Mouse (Mus musculus) ovary, adult 18-20 months (tissue): Measurements from ENCODE around the gene Ddx47.

Experiments
- DNase-seq: peaks from one replicate; pipeline ENCODE4 v3.0.0; 2022; ENCODE audit warnings: low spot score, mixed read lengths

The Ddx47 gene

DNA sequence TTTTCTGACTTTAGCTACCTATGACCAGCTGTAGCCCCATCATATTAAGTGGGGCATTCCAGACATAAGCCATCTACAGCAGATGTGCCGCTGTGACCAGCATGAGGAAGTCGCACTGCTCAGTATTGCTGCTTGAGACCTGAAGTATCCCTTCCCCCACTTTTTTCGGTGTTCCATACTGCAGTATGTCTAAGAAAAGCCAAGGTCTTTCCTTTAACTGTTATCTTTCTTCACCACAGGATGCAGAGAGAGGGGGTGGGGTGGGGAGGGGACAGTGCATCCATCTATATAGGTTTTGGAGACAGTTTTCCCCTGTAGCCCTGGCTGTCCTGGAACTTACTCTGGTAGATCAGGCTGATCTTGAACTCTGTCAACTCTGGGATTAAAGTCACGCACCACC, 5.0 kb upstream of the Ddx47 start:
- no peak for DNase-seq

DNA sequence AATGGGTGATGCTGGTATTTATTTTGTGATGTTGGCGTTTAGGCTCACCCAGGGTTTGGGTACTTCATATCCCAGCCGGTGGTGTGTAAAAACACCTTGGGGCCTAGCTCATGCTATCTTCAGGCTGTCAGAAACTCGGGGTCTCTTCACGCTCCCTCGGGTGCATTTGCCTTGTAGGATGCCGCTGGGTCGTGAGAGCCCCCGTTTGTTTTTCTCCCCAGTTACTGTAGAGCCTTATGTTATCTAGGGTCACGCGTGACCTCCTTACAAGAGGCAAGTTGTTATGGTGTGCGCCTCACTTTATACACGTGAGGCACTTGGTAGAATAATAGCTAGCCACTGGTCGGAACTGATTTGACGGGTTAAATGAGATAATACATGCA, 313 bp downstream of the Ddx47 start:
- DNase-seq: no peak

DNA sequence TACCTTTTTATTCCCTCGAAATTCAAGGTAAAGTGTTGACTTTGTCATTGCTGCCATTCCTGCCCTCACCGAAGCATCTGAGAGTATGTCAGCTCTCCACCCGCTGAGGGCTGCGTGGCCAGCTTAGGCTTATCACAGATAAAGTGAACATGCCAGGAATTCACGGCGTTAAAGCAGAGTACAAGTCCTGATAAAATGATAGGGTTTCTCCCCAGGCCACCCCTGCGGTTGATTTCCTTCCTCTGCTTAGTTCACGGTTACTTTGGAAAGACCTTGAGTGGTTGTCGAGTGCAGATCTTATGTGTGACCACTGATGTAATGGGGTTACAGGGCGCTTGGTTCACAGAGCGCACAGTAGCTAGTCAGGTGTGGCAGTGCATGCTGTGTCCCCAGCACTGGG, 5.8 kb downstream of the Ddx47 start:
- no peak for DNase-seq

DNA sequence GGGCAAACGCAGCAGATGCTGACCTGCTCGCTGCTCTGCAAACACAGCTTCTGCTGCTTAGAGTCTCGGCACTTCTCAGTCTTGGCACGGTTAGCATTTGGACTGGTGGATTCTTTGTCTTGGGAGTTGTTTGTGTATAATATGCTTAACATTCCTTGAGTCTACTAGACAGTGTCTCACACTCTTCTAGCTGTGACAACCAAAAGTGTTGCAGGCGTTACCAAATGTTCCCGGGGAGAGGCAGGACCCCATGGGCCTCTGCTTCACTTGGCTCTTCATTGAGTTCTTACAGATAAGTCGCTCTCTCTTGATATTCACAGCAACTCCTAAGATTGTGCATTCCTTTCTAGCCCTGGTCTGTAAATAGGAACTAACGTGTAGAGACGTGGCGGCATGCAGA, 8.2 kb downstream of the Ddx47 start:
- no peak for DNase-seq

DNA sequence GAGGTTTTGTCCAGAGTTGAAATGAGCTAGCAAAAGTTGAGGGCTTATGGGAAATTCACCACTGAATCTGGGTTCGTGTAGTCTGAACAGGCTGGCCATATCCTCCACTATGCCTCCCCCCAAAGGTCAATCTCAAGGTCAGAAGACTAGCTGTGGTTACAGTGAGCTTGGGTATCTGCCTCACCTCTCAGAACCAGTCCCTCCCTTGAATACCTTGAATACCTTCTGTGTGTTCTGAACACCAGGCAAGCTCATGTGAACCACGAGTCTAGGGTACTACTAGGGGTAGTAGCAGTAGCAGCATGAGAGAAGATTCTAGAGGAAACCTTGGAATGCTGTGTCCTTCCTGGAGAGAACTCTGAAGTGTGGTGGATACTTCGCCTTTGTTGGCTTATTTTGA, 10.2 kb downstream of the Ddx47 start:
- DNase-seq: no peak

DNA sequence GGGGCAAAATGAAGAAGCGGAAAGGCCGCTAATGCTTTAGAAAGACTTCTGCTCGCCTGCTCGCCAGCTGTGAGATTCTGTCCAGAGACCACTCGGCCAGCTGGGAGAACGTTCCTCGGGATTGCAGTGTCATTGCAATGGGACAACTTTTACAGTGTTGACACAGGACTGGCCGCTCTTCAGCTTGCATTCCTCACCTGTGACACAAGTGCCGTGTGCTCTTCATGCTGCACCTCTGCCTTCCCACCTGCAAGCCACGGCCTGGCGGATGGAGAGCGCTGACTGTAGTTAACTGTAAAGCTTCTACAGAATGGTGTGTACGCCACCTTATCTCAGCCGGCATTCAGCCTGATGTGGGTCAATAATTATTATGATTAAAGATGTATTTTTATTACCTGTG, 12.0 kb downstream of the Ddx47 start:
- DNase-seq: no peak

DNA sequence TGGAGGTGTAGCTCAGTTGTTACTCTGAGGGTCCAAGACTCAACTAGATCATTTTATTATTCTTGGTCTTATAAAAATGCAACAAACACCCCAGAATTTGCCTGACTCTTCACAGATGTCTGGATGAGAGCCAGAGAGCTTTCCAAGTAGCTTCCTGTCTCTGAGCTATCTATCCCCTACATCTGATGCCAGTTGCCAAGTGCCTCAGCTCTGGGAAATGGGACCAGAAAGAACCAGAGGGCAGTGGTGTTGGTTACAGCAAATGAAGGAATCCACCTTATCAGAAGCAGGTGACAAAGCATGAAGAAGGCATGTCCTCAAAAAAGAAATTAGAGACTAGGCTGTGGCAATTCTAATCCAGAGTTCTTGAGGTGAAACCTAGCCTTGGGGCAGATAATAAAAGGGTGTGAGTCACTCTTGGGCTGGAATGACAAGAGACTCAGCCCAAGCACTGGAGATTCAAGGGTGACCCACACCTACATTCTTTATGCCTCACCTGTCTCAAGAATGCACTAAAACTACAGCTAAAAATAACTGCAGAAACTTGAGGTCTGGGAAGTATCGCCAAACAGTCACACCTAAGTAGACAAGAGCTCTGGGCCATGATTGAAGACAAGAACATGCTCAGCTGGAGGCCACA, 13.5 kb downstream of the Ddx47 start:
- no peak for DNase-seq

DNA sequence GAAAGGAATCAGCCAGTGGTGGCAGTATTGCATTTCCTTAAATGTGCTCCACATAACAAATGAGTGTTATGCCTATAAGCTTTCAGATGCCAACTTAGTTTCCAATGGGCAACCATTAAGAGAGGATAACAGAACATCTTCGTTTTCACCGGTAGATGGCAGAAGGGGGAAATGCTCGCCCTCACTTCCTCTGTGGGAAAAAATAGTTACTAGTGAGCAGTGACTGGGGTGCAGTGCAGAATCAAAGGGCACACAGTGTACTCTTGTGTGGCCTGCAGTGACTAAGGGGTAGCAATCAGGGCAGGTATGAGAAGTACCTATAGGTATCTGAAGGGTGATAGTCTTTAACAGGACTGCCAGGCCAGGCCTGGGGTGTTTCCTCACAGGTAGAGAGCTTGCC, 14.8 kb downstream of the Ddx47 start:
- DNase-seq: no peak

DNA sequence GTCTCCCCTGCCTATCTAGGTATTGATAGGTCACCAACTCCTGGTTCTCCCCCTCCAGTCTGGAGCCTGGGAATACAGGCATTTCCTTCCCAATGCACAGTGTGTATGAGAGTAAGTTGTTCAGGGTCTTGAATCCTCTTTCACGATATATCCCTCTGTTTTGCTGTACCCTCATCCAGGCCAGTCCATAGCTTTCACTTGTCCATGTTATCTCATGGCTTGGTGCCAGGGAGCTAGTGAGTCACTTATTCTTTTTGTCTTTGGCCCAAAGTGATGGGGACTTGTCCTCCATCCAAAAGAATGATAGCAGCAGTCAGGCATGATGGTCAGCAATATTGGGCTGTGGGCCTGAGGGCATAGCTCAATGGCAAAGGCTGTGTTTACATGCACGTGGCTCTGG, 15.3 kb downstream of the Ddx47 start:
- no peak for DNase-seq

DNA sequence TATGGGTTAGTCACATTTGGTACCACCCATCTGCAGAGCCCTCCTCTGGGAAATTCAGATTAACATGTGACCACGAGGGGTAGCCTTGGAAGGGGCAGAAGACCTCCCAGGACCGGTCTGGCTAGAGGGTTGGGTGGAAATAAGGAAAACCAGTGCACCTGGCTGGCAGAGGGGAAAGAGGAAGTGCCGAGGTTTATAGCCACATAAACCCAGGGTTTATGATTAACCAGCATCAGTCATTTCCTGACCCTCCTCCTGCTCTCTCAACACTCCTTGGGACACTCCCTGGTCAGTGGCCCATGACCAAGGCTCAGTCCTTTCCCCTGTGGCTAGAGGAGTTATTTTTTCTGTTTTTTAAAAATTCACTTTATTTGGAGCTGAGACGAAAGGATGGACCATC, 17.8 kb downstream of the Ddx47 start:
- no peak for DNase-seq

DNA sequence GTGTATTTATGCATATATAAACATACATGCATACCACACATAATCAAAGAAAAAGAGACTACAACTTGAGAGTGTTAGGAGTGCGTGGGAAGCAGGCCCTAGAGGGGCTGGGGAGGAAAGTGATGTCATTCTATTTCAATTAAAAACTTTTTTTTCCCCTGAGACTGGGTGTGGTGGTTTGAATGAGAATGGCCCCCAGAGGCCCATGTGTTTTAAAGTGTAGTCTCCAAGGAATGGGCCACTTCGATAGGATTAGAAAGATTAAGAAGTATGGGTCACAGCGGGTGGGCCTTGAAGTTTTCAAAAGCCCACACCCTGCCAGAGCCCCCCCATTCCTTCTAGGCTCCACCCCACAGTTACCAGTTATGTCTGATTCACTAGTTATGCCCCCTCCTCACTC, 27.3 kb downstream of the Ddx47 start:
- DNase-seq: no peak

DNA sequence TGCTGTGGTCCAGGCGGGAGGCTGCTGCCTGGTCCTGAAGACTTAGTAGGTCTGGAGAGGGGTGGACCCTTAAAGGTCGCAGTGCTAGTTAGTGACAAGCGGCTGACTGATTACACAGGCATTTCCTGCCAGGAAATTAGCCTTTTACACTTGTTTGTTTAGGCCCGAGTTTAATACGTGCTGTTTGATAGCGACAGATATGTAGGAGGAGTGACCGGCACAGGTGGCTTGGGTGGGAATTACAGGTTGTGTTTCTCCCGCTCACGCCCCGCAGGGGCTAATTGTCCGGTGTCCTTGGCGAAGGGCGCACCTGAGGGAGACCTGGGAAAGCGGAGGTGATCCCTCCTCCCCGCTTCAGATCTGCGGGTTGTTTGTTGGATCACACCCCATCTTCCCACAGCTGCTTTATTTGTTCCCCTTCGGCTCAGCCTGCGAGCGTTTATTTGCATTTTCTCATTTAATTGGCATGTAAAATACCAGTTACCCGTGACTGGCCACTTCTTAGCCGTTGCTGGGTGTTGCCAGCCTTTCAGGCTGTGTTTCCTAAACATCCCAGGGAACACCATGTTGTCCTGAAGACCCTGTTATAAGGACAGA, 29.0 kb downstream of the Ddx47 start:
- DNase-seq: no peak

DNA sequence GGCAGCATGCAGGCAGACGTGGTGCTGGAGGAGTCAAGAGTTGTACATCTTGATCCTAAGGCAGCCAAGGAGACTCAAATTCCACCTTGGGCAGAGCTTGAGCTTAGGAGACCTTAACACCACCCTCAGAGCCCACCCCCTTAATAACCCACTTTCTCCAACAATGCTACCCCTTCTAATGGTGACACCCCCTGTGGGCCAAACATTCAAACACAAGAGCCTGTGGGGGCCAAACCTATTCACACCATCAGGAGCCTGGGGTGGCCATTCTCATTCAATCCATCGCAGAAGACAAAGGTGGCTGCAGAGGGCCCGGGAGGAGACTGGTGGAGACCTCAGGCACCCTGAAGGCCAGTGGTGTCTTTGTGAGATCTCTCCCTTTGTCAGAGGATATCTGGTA, 30.5 kb downstream of the Ddx47 start:
- no peak for DNase-seq

DNA sequence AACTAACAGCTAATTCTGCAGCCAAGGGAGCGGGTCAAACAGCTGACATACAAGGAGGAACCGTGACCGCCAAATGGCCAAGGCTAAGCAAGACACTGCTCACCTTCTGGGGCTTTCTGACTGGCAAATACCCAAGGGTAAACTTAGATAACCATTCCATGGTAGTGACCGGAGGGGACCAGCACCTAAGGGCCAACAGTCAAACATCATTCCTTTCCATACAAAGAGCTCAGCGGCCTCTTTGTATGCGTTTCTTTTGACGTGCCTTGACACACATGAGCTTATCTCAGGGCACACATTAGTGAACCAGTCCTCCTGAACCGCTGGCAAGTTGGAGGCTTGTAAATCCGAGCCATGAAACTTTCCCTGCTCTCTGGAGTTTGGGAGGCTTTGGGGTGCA, 35.9 kb downstream of the Ddx47 start:
- DNase-seq: no peak

DNA sequence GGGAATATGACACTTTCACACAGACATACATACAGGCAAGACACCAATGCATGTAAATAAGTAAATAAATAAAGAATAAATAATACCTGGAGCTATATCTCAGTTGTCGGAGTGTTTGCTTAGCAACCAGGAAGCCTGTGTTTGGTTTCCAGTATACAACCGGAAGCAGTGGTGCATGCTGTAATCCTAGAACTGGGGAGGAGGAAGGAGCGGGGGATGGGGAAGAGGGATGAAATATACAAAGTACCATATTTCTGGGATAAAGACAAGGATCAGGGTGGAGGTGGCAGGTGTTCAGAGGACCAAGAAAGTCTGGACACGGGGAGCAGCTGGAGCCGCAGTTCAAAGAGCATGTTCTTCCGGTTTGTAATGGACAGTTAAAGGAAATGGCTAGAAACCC, 37.1 kb downstream of the Ddx47 start:
- DNase-seq: no peak

DNA sequence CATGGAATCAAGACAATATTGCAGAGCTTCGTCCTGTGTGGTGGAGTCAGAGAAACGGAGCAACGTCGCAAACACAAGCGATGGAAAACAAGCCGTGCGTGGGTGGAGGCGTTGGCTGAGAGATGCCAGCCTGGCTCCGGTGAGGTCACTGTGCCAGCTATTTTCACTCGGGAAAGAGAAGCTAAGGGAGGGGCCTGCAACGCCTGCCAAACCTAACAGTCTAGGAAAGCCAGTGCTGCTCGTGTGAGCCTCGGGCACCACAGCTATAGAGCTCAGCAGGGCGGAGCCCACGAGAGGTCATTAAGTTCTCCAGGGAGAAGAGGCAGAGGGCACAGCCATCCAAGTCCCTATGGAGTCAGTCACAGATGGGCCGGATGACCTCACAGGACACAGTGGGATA, 37.5 kb downstream of the Ddx47 start:
- peak; percentile 11 for DNase-seq

DNA sequence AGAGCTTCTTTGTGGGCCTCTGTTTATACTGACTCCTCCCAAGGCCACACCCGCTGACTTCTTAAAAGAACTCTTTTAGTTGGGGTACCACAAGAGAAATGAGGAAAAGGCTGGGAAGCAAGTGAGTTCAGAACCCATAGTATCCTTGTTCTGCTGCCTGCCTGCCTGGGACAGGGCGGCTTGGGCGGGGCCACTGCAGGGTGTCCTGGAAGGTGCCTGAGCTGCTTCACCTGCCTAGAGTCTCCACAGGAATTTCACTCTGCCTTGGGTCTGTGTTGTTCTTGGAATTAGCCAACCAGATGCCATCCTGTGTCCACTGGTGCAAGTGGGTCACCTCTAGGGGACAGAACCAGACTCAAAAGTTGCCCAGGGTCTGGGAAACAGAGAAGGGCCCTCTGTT, 42.4 kb downstream of the Ddx47 start:
- DNase-seq: no peak

DNA sequence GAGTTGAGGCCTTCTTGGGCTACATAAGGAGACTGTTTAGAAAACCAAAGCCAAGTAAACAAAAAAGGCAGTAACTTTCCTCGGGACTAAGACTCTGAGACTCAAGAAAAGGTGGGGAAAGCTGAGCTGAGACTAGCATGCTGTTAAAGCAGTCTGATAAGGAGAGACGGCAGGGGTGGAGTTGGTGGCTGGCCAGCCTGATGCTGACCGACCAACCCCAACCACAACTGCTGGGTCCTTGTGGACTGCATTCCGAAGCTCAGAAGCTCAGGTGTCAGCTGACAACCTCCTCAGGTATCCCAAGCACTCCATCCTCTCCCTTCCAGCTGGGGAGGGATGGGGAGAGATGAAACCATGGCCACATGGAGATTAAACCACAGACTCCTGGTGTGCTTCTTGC, 44.5 kb downstream of the Ddx47 start:
- no peak for DNase-seq

DNA sequence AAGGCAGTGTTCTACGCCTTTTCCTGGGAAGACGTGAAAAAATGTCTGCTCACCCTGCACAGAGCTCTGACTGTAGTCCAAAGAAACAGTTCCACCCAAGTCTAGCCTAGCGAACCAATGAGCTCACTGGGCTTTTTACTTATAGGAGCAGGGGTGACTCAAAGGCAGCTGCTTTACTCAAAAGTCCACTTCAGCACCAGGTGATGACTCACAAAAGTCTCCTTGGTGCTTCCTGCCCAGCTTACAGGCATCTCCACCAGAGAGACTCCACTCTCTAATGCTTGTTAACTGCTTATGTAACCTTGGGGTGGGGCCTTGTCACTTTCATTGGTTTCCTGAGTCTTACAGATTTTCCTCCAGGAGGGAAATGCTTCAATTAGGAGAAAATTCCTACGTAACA, 49.3 kb downstream of the Ddx47 start:
- no peak for DNase-seq

DNA sequence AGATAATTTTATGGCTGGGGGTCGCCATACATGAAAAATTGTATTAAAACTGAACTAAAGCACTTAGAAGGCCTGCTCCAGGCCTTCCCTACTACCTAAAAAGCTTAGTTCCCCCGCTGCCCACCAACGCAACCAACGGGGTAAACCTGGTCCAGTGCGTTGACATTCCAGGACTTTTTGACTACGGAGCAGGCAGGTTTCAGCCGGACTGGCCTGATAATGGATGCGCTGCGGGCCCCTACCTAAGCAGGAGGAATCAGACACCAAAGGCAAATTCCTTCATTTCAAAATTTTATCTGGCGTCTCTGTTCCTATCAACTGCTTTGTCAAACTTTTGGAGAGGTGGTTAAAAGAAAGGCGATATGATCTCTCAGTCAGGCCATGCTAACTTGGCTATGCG, 53.2 kb downstream of the Ddx47 start:
- DNase-seq: no peak

DNA sequence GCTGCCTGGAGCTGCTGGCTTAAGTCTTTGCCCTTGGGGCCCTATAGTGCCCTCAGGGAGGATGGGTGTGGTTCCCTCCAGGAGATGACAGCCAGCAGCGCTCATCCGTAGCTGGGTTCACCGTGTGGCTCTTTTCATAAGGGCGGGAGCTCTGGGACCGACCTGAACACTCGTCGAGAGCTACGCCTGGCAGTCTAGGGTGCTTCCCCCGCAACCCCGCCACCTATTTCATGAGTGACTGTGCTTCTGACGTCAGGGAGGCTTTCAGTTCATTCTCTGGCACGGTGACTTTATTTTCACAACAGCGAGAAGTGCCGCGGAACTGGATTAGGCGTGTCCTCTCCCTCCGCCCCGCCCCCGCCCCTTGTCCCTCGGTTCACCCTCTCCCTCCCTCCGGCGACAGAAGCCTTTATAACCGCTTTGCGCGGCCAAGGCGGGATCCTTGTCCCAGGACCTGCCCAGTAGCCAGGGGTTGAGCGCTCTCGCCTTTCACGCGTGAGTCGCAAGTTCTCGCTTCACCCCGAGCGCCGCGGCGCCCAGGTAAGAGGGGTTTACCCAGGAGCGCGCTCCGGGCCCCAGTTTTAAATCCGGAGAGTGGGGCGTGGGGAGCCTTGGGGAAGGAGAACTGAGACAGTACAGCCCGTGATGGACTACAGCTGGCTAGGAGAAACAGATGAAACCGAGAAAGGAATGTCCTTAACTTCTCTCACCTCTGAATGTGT, 54.0 kb downstream of the Ddx47 start, which contains the start of gene Gprc5a:
TSS of gene Gprc5a (plus strand) at position 416 of the 722 bp plus-strand sequence.
- DNase-seq: peak; percentile 17

DNA sequence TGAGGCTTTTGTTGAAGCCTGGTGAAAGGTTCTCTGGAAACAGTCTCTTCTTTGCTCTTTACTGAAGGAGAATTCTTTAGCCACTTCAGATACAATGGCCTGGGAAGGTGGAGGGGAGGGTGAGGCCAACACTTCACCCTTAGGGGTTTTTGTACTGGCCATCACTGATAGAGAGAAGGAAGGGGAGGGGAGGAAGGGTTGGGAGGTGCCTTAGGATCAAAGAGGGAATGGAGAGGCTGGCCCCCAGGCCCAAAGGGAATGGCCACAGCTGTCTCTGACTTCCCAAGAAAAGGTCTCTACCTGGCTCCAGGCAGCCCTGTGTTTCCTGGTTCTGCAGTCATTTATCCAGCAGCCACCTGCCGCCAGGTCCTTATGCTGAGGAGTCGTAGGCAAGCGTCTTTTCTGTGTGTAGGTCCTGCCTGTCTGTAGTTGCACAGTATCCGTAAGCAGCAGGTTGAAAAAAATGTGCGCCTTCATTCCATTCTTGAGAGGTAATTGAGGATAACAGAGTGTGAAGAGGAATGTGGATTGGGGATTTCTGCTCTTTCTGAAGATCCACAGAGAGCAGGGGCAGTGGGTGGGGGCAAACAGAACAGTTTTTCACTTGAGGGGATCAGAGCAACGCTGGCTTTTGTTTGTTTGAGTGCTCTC, 55.5 kb downstream of the Ddx47 start:
- no peak for DNase-seq

DNA sequence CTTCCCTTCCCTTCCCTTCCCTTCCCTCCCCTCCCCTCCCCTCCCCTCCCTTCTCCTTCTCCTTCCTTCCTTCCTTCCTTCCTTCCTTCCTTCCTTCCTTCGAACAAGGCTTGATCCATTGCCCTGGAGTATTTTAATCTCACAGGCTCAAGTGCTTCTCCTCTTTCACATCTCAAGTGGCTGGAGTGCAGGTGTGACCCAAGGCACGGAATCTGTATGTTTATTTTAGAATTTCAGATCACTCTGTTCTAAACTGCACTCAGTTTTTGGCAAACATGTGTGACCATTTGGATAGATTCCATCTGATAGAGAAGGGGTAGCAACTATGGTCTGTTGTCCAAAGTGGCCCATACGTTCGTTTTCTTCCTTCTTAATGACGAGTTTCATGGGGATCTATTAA, 56.8 kb downstream of the Ddx47 start:
- DNase-seq: no peak
